Mouse (Mus musculus): ENCODE data around the gene Tmsb4x. TPM values are rescaled to one million over a fixed set of nuclear protein-coding genes. Genes with fewer than 3 reads are reported as not detected.

The Tmsb4x gene
- polyA plus RNA-seq, 2 experiments: 580 to 1,146 TPM

DNA sequence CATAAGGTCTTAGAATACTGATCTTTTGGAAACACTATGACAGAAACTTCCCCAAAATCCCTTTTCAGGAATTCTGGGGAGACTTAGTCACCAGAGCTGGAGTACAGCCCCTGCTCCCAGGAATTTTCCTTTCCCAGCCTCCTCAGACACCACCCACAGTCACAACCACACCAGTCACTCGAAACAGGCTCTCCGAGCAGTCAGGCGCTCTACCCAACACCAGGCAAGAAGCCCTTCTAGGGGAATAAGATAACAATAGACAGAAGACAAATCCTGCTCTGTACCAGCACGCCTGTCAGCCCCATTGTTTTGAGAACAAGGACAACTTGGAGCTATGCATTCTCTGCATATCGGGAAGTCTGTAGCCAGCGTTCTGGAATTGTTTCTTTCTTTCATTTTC, 25.6 kb downstream of the Tmsb4x start:
- no peak overlapping the region for H3K27ac ChIP-seq
- no peak for TF ChIP-seq CTCF (IDR thresholded peaks at IDR 0.05; ENCODE audit: low read depth)
- TF ChIP-seq EP300 (IDR thresholded peaks at IDR 0.05; ENCODE audit: low read depth): no peak
- H3K4me1 ChIP-seq (replicated peaks; ENCODE audit: control insufficient read depth in 2 of 2, insufficient read depth in 2 of 2, low read length in 1 of 2): no peaks in the 10 kb centered on the region
- 51% methylated on average over 6 of the region's 6 CpGs for WGBS (ENCODE audit: insufficient replicate concordance)
- H3K36me3 ChIP-seq (replicated peaks; ENCODE audit: control insufficient read depth, insufficient read depth, low read depth): no peaks in the 10 kb centered on the region
- no peaks in the 10 kb centered on the region for H3K9me3 ChIP-seq (ENCODE audit: control insufficient read depth, low read length)
- H3K27me3 ChIP-seq (ENCODE audit: control insufficient read depth, insufficient read depth, low read length): no peaks in the 10 kb centered on the region; the same call in 1 of the 2 replicates
- ATAC-seq (ENCODE audit: insufficient read depth) (no peak), DNase-seq (ENCODE audit: low read depth in 3 of 3, low spot score in 3 of 3) (no peak)
- no peak overlapping the region for H3K9ac ChIP-seq (replicated peaks)
- H3K4me3 ChIP-seq (ENCODE audit: insufficient read depth in 1 of 2, low read depth in 2 of 2, low read length in 2 of 2): no peak overlapping the region
- no peak overlapping the region for H3K4me2 ChIP-seq (ENCODE audit: low read depth)

DNA sequence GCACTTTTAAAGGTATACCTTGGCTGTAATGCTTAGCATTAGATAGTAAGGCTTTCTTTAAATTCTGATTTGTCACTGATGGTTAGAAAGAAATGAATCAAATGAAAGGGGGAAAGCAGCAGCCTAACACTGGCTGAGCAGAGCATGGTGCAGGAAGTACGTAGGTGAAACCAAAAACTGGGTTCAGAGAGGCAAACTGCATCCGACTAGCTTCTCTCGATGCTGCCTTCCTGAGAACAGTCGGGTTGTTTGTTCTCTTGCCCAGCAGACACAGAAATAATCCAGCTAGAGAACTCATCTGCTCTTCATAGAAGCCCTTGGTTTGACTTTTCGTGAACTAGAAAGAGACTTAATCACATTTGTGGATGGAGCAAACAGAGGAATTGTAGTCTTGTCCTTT, 26.7 kb downstream of the Tmsb4x start:
- Histone ChIP-seq H3K9ac (replicated peaks) (no peak overlapping the region), H3K36me3 (replicated peaks; ENCODE audit: control insufficient read depth, insufficient read depth, low read depth) (no peaks in the 10 kb centered on the region), H3K4me2 (ENCODE audit: low read depth) (no peak overlapping the region), H3K27ac (no peak overlapping the region), H3K9me3 (ENCODE audit: control insufficient read depth, low read length) (no peaks in the 10 kb centered on the region), H3K4me3 (ENCODE audit: insufficient read depth in 1 of 2, low read depth in 2 of 2, low read length in 2 of 2) (no peak overlapping the region), H3K27me3 (ENCODE audit: control insufficient read depth, insufficient read depth, low read length) (no peaks in the 10 kb centered on the region; the same call in 1 of the 2 replicates), H3K4me1 (replicated peaks; ENCODE audit: control insufficient read depth in 2 of 2, insufficient read depth in 2 of 2, low read length in 1 of 2) (no peaks in the 10 kb centered on the region)
- whole genome bisulfite sequencing (ENCODE audit: insufficient replicate concordance): 60% methylated on average over 5 of the region's 5 CpGs
- DNase-seq (ENCODE audit: low read depth in 3 of 3, low spot score in 3 of 3) (no peak), ATAC-seq (ENCODE audit: insufficient read depth) (no peak)
- no peak for TF ChIP-seq EP300 (IDR thresholded peaks at IDR 0.05; ENCODE audit: low read depth)
- TF ChIP-seq CTCF (IDR thresholded peaks at IDR 0.05; ENCODE audit: low read depth): no peak

DNA sequence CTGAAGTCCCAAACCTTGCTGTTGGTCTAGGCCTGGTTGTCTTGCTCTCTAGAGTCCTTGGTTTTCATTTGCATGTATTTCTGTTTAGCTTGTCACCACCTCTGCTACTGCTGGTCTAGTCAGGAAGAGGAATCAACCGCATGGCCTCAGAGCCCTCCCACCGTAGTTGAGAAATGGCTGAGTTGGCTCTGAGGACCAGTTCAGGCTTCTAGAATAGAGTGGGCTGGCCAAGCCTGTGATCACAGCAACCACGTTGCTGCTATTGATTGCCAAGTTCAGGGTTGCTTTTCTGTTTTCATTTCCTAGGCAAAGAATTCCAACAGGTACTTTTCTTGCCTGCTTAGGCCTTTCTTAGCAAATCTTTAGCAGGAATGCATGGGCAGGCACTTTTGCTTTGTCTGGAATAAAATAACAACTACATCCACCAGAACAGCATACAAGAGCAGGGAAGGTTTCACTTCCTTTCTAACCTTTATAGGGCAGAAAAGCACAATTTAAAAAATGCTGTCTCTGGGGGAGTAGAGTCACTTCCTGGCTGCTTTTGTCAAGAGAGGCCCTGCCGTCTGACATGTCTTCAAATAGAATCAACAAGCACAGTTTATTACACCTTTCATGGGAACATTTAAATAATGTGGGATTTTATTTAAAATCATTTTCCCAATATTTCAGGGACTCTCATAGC, 29.0 kb downstream of the Tmsb4x start:
- H3K4me1 ChIP-seq (replicated peaks; ENCODE audit: control insufficient read depth in 2 of 2, insufficient read depth in 2 of 2, low read length in 1 of 2): no peaks in the 10 kb centered on the region
- H3K27ac ChIP-seq: no peak overlapping the region
- ATAC-seq (ENCODE audit: insufficient read depth) (no peak), DNase-seq (ENCODE audit: low read depth in 3 of 3, low spot score in 3 of 3) (no peak)
- H3K27me3 ChIP-seq (ENCODE audit: control insufficient read depth, insufficient read depth, low read length): no peaks in the 10 kb centered on the region; the same call in 1 of the 2 replicates
- H3K9me3 ChIP-seq (ENCODE audit: control insufficient read depth, low read length): no peaks in the 10 kb centered on the region
- no peak overlapping the region for H3K4me3 ChIP-seq (ENCODE audit: insufficient read depth in 1 of 2, low read depth in 2 of 2, low read length in 2 of 2)
- WGBS (ENCODE audit: insufficient replicate concordance): 31% methylated on average over 4 of the region's 4 CpGs
- no peaks in the 10 kb centered on the region for H3K36me3 ChIP-seq (replicated peaks; ENCODE audit: control insufficient read depth, insufficient read depth, low read depth)
- no peak overlapping the region for H3K9ac ChIP-seq (replicated peaks)
- H3K4me2 ChIP-seq (ENCODE audit: low read depth): no peak overlapping the region
- TF ChIP-seq EP300 (IDR thresholded peaks at IDR 0.05; ENCODE audit: low read depth) (no peak), CTCF (IDR thresholded peaks at IDR 0.05; ENCODE audit: low read depth) (no peak)

DNA sequence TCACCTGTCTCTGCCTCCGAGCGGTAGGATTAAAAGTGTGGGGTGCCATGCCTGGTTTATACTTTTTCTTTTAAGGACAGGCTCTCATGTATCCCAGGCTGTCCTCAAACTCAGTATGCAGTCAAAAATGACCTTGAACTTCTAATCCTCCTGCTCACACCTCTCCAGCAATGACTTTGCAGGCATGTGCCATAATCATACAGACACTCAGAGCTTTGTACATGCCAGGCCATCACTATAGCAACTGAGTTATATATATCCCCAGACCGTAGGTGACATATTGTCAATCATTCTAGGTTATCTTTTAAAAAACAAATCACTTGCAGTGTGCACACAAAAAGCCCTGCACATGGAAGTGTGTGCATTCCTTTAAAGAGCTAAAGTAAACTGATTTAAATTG, 29.6 kb downstream of the Tmsb4x start:
- Histone ChIP-seq H3K4me2 (ENCODE audit: low read depth) (no peak overlapping the region), H3K4me1 (replicated peaks; ENCODE audit: control insufficient read depth in 2 of 2, insufficient read depth in 2 of 2, low read length in 1 of 2) (no peaks in the 10 kb centered on the region), H3K27ac (no peak overlapping the region), H3K9me3 (ENCODE audit: control insufficient read depth, low read length) (no peaks in the 10 kb centered on the region), H3K27me3 (ENCODE audit: control insufficient read depth, insufficient read depth, low read length) (no peaks in the 10 kb centered on the region), H3K36me3 (replicated peaks; ENCODE audit: control insufficient read depth, insufficient read depth, low read depth) (no peaks in the 10 kb centered on the region), H3K9ac (replicated peaks) (no peak overlapping the region), H3K4me3 (ENCODE audit: insufficient read depth in 1 of 2, low read depth in 2 of 2, low read length in 2 of 2) (no peak overlapping the region)
- no peak for TF ChIP-seq EP300 (IDR thresholded peaks at IDR 0.05; ENCODE audit: low read depth)
- TF ChIP-seq CTCF (IDR thresholded peaks at IDR 0.05; ENCODE audit: low read depth): no peak
- no peak for ATAC-seq (ENCODE audit: insufficient read depth)
- DNase-seq (ENCODE audit: low read depth in 3 of 3, low spot score in 3 of 3): no peak
- WGBS (ENCODE audit: insufficient replicate concordance): 69% methylated on average over 3 of the region's 3 CpGs

DNA sequence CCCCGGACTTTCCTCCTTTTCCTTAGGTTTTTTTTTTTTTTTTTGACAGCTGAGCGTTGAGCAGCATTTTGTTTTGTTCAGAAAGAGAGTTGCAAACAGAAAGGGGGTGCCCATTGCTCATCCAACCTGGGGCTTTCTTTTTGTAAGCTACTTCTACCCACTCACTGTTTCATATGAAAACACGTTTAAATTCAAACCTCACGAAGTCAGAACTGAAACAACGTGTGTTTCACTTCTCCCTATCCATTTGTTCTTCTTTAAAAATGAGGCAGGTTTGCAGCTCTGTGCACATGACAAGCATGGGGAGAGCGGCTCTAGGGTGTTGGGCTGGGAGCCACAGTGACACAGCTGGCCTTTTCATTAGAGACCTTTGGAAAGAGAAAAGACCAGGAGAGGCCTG, 33.8 kb downstream of the Tmsb4x start:
- TF ChIP-seq CTCF (IDR thresholded peaks at IDR 0.05; ENCODE audit: low read depth) (no peak), EP300 (IDR thresholded peaks at IDR 0.05; ENCODE audit: low read depth) (no peak)
- ATAC-seq (ENCODE audit: insufficient read depth) (no peak), DNase-seq (ENCODE audit: low read depth in 3 of 3, low spot score in 3 of 3) (no peak)
- 48% methylated on average over 6 of the region's 6 CpGs for WGBS (ENCODE audit: insufficient replicate concordance)
- Histone ChIP-seq H3K4me3 (ENCODE audit: insufficient read depth in 1 of 2, low read depth in 2 of 2, low read length in 2 of 2) (no peak overlapping the region), H3K4me1 (replicated peaks; ENCODE audit: control insufficient read depth in 2 of 2, insufficient read depth in 2 of 2, low read length in 1 of 2) (peaks cover 0 to 5% of the 10 kb centered on the region in 2 experiments; a peak in 1 of 4 replicates), H3K36me3 (replicated peaks; ENCODE audit: control insufficient read depth, insufficient read depth, low read depth) (no peaks in the 10 kb centered on the region), H3K9me3 (ENCODE audit: control insufficient read depth, low read length) (no peaks in the 10 kb centered on the region), H3K4me2 (ENCODE audit: low read depth) (no peak overlapping the region), H3K27ac (no peak overlapping the region), H3K27me3 (ENCODE audit: control insufficient read depth, insufficient read depth, low read length) (no peaks in the 10 kb centered on the region), H3K9ac (replicated peaks) (no peak overlapping the region)

Data from liver, embryonic 14.5 days (tissue).